Mouse (Mus musculus): ENCODE results near the gene Limk2. TPM values are rescaled to one million over a fixed set of nuclear protein-coding genes. Genes with fewer than 3 reads are reported as not detected.

Limk2 gene
- polyA plus RNA-seq, 1 experiment from 2014 or later: 95.8 TPM

GRCm38 (mm10) chr11:3352131-3352530 is 56.9 kb downstream of the Limk2 start:
- Histone ChIP-seq H3K4me3 (ENCODE audit: low read depth, low read length) (no peak overlapping the region), H3K27me3 (ENCODE audit: control insufficient read depth, insufficient read depth, low read length) (no peaks in the 10 kb centered on the region), H3K36me3 (ENCODE audit: control insufficient read depth, insufficient read depth, low read length) (peaks cover 38% of the 10 kb centered on the region), H3K9ac (replicated peaks; ENCODE audit: low read depth, low read length) (no peak overlapping the region), H3K27ac (ENCODE audit: low read length) (no peak overlapping the region), H3K9me3 (ENCODE audit: control insufficient read depth, low read depth, low read length) (no peaks in the 10 kb centered on the region), H3K4me2 (replicated peaks; ENCODE audit: low read depth, low read length) (no peak overlapping the region), H3K4me1 (ENCODE audit: control insufficient read depth, insufficient read depth, low read length) (peaks cover 13% of the 10 kb centered on the region)
- 92% methylated on average over 9 of the region's 9 CpGs for WGBS
- no peak for ATAC-seq (ENCODE audit: insufficient number of reproducible peaks, insufficient read depth, low FRiP score, low read depth)

GRCm38 (mm10) chr11:3349343-3349695 is 59.7 kb downstream of the Limk2 start:
- no peak overlapping the region for H3K4me2 ChIP-seq (replicated peaks; ENCODE audit: low read depth, low read length)
- no peaks in the 10 kb centered on the region for H3K9me3 ChIP-seq (ENCODE audit: control insufficient read depth, low read depth, low read length)
- WGBS: 72% methylated on average over 4 of the region's 4 CpGs
- peaks cover 13% of the 10 kb centered on the region for H3K4me1 ChIP-seq (ENCODE audit: control insufficient read depth, insufficient read depth, low read length)
- peaks cover 50% of the 10 kb centered on the region for H3K36me3 ChIP-seq (ENCODE audit: control insufficient read depth, insufficient read depth, low read length)
- H3K27ac ChIP-seq (ENCODE audit: low read length): no peak overlapping the region
- no peak overlapping the region for H3K4me3 ChIP-seq (ENCODE audit: low read depth, low read length)
- no peak overlapping the region for H3K9ac ChIP-seq (replicated peaks; ENCODE audit: low read depth, low read length)
- no peak for ATAC-seq (ENCODE audit: insufficient number of reproducible peaks, insufficient read depth, low FRiP score, low read depth)
- no peaks in the 10 kb centered on the region for H3K27me3 ChIP-seq (ENCODE audit: control insufficient read depth, insufficient read depth, low read length)

GRCm38 (mm10) chr11:3348576-3349342 is 60.2 kb downstream of the Limk2 start:
- H3K4me1 ChIP-seq (ENCODE audit: control insufficient read depth, insufficient read depth, low read length): peaks cover 13% of the 10 kb centered on the region
- H3K4me2 ChIP-seq (replicated peaks; ENCODE audit: low read depth, low read length): no peak overlapping the region
- H3K27me3 ChIP-seq (ENCODE audit: control insufficient read depth, insufficient read depth, low read length): no peaks in the 10 kb centered on the region
- no peak overlapping the region for H3K9ac ChIP-seq (replicated peaks; ENCODE audit: low read depth, low read length)
- H3K36me3 ChIP-seq (ENCODE audit: control insufficient read depth, insufficient read depth, low read length): peaks cover 55% of the 10 kb centered on the region
- ATAC-seq (ENCODE audit: insufficient number of reproducible peaks, insufficient read depth, low FRiP score, low read depth): peak; percentile 38; the same call in 1 of the 2 replicates
- H3K4me3 ChIP-seq (ENCODE audit: low read depth, low read length): no peak overlapping the region
- no peaks in the 10 kb centered on the region for H3K9me3 ChIP-seq (ENCODE audit: control insufficient read depth, low read depth, low read length)
- H3K27ac ChIP-seq (ENCODE audit: low read length): peak overlapping the region; percentile 17; the same call in 1 of the 2 replicates
- WGBS: 25% methylated on average over 6 of the region's 6 CpGs

- ATAC-seq (ENCODE audit: insufficient number of reproducible peaks, insufficient read depth, low FRiP score, low read depth): no peak
- H3K4me2 ChIP-seq (replicated peaks; ENCODE audit: low read depth, low read length): no peak overlapping the region
- H3K9me3 ChIP-seq (ENCODE audit: control insufficient read depth, low read depth, low read length): no peaks in the 10 kb centered on the region
- H3K4me1 ChIP-seq (ENCODE audit: control insufficient read depth, insufficient read depth, low read length): peaks cover 13% of the 10 kb centered on the region
- H3K4me3 ChIP-seq (ENCODE audit: low read depth, low read length): no peak overlapping the region
- H3K9ac ChIP-seq (replicated peaks; ENCODE audit: low read depth, low read length): no peak overlapping the region
- no peaks in the 10 kb centered on the region for H3K27me3 ChIP-seq (ENCODE audit: control insufficient read depth, insufficient read depth, low read length)
- peaks cover 56% of the 10 kb centered on the region for H3K36me3 ChIP-seq (ENCODE audit: control insufficient read depth, insufficient read depth, low read length)
- H3K27ac ChIP-seq (ENCODE audit: low read length): peak overlapping the region; percentile 17; the same call in 1 of the 2 replicates
Observed at GRCm38 (mm10) chr11:3347835-3348195, 61.2 kb downstream of the Limk2 start.

- no peak overlapping the region for H3K4me2 ChIP-seq (replicated peaks; ENCODE audit: low read depth, low read length)
- WGBS: 69% methylated on average over 12 of the region's 12 CpGs
- no peak overlapping the region; the same call in 1 of the 2 replicates for H3K27ac ChIP-seq (ENCODE audit: low read length)
- peak; percentile 62; the same call in 1 of the 2 replicates for ATAC-seq (ENCODE audit: insufficient number of reproducible peaks, insufficient read depth, low FRiP score, low read depth)
- no peaks in the 10 kb centered on the region for H3K27me3 ChIP-seq (ENCODE audit: control insufficient read depth, insufficient read depth, low read length)
- no peaks in the 10 kb centered on the region for H3K9me3 ChIP-seq (ENCODE audit: control insufficient read depth, low read depth, low read length)
- no peak overlapping the region for H3K4me3 ChIP-seq (ENCODE audit: low read depth, low read length)
- no peak overlapping the region for H3K9ac ChIP-seq (replicated peaks; ENCODE audit: low read depth, low read length)
- H3K4me1 ChIP-seq (ENCODE audit: control insufficient read depth, insufficient read depth, low read length): peaks cover 13% of the 10 kb centered on the region
- peaks cover 55% of the 10 kb centered on the region for H3K36me3 ChIP-seq (ENCODE audit: control insufficient read depth, insufficient read depth, low read length)
Observed at GRCm38 (mm10) chr11:3347091-3347834, 61.7 kb downstream of the Limk2 start.

- no peak overlapping the region for H3K9ac ChIP-seq (replicated peaks; ENCODE audit: low read depth, low read length)
- no peak overlapping the region for H3K4me3 ChIP-seq (ENCODE audit: low read depth, low read length)
- H3K36me3 ChIP-seq (ENCODE audit: control insufficient read depth, insufficient read depth, low read length): peaks cover 49% of the 10 kb centered on the region
- no peak overlapping the region for H3K4me2 ChIP-seq (replicated peaks; ENCODE audit: low read depth, low read length)
- H3K9me3 ChIP-seq (ENCODE audit: control insufficient read depth, low read depth, low read length): no peaks in the 10 kb centered on the region
- no peak for ATAC-seq (ENCODE audit: insufficient number of reproducible peaks, insufficient read depth, low FRiP score, low read depth)
- H3K4me1 ChIP-seq (ENCODE audit: control insufficient read depth, insufficient read depth, low read length): peaks cover 13% of the 10 kb centered on the region
- H3K27ac ChIP-seq (ENCODE audit: low read length): no peak overlapping the region
- 94% methylated on average over 7 of the region's 7 CpGs for WGBS
- H3K27me3 ChIP-seq (ENCODE audit: control insufficient read depth, insufficient read depth, low read length): no peaks in the 10 kb centered on the region
Observed at GRCm38 (mm10) chr11:3346351-3346750, 62.6 kb downstream of the Limk2 start.

- Histone ChIP-seq H3K36me3 (ENCODE audit: control insufficient read depth, insufficient read depth, low read length) (peaks cover 37% of the 10 kb centered on the region), H3K4me3 (ENCODE audit: low read depth, low read length) (no peak overlapping the region), H3K27me3 (ENCODE audit: control insufficient read depth, insufficient read depth, low read length) (no peaks in the 10 kb centered on the region), H3K27ac (ENCODE audit: low read length) (no peak overlapping the region), H3K4me1 (ENCODE audit: control insufficient read depth, insufficient read depth, low read length) (peaks cover 13% of the 10 kb centered on the region), H3K4me2 (replicated peaks; ENCODE audit: low read depth, low read length) (no peak overlapping the region), H3K9me3 (ENCODE audit: control insufficient read depth, low read depth, low read length) (no peaks in the 10 kb centered on the region), H3K9ac (replicated peaks; ENCODE audit: low read depth, low read length) (no peak overlapping the region)
- WGBS: 90% methylated on average over 3 of the region's 3 CpGs
- ATAC-seq (ENCODE audit: insufficient number of reproducible peaks, insufficient read depth, low FRiP score, low read depth): no peak
Observed at GRCm38 (mm10) chr11:3344916-3345315, 64.1 kb downstream of the Limk2 start.

- no peak overlapping the region for H3K4me2 ChIP-seq (replicated peaks; ENCODE audit: low read depth, low read length)
- H3K27ac ChIP-seq (ENCODE audit: low read length): no peak overlapping the region
- H3K4me3 ChIP-seq (ENCODE audit: low read depth, low read length): no peak overlapping the region
- peaks cover 15% of the 10 kb centered on the region for H3K4me1 ChIP-seq (ENCODE audit: control insufficient read depth, insufficient read depth, low read length)
- peaks cover 27% of the 10 kb centered on the region for H3K36me3 ChIP-seq (ENCODE audit: control insufficient read depth, insufficient read depth, low read length)
- no peaks in the 10 kb centered on the region for H3K27me3 ChIP-seq (ENCODE audit: control insufficient read depth, insufficient read depth, low read length)
- no peaks in the 10 kb centered on the region for H3K9me3 ChIP-seq (ENCODE audit: control insufficient read depth, low read depth, low read length)
- H3K9ac ChIP-seq (replicated peaks; ENCODE audit: low read depth, low read length): no peak overlapping the region
- ATAC-seq (ENCODE audit: insufficient number of reproducible peaks, insufficient read depth, low FRiP score, low read depth): no peak
- 72% methylated on average over 5 of the region's 5 CpGs for WGBS
Observed at GRCm38 (mm10) chr11:3341476-3341875, 67.5 kb downstream of the Limk2 start.

All from stomach, embryonic 14.5 days (tissue).